Mouse (Mus musculus) midbrain, embryonic 13.5 days (tissue): Measurements from ENCODE around the gene Serpinb1b. TPM values are rescaled to one million over a fixed set of nuclear protein-coding genes. Genes with fewer than 3 reads are reported as not detected.
"Not testable (repeated sequence)": the region's sequence is repeated elsewhere in the genome, so short reads cannot be mapped to it uniquely, and the experiment has no call there.

ENCODE experiments used
- ATAC-seq: fragments of 200-750 bp; cut with Nextera tagmentation; 2 replicates; pipeline ENCODE4 v1.8.0; 2017; ENCODE audit warnings: mild to moderate bottlenecking, moderate TSS enrichment, moderate library complexity
- H3K27ac ChIP-seq: fragments of 300-500 bp; sonication (generic); 2 replicates; pipeline ENCODE4 v1.5.1; 2015; ENCODE audit warnings: inconsistent platforms, mild to moderate bottlenecking, moderate library complexity
- H3K27me3 ChIP-seq: fragments of 300-500 bp; sonication (generic); 2 replicates; pipeline ENCODE4 v1.6.1; 2015; ENCODE audit warnings: mild to moderate bottlenecking, inconsistent platforms
- H3K36me3 ChIP-seq: fragments of 300-500 bp; sonication (generic); 2 replicates; pipeline ENCODE4 v1.6.1; 2015; ENCODE audit warnings: mild to moderate bottlenecking, inconsistent platforms
- H3K4me1 ChIP-seq: fragments of 300-500 bp; sonication (generic); replicated peaks from 2 replicates; pipeline ENCODE4 v1.6.1; 2015; ENCODE audit warnings: inconsistent platforms
- H3K4me2 ChIP-seq: fragments of 300-500 bp; sonication (generic); replicated peaks from 2 replicates; pipeline ENCODE4 v1.6.1; 2015; ENCODE audit warnings: moderate library complexity, mild to moderate bottlenecking, inconsistent platforms
- H3K4me3 ChIP-seq: fragments of 300-500 bp; sonication (generic); replicated peaks from 2 replicates; pipeline ENCODE4 v1.5.1; 2015; ENCODE audit warnings: mild to moderate bottlenecking, inconsistent platforms
- H3K9ac ChIP-seq: fragments of 300-500 bp; sonication (generic); replicated peaks from 2 replicates; pipeline ENCODE4 v1.6.1; 2015; ENCODE audit warnings: mild to moderate bottlenecking, inconsistent platforms
- H3K9me3 ChIP-seq: fragments of 300-500 bp; sonication (generic); 2 replicates; pipeline ENCODE4 v1.6.1; 2016; ENCODE audit warnings: mild to moderate bottlenecking, inconsistent platforms
- whole genome bisulfite sequencing: fragments of 180-500 bp; shearing (Covaris S2); methylation state at CpG from one replicate; pipeline ENCODE4 v1.1.7; 2015; 5-methylcytosine and 5-hydroxymethylcytosine counted together
- polyA plus RNA-seq: library from polyadenylated mRNA; unstranded; fragments of >200 nt; fragmentation: Nextera tagmentation; extraction: Ambion mirVana; gene quantifications from 2 replicates; pipeline ENCODE4 v1.2.1, GENCODE M21; 2015

Serpinb1b gene
- polyA plus RNA-seq = 0.46 and 2.5 TPM in 2 replicates

GRCm38 (mm10) chr13:33078056-33078705, at the start of gene Serpinb1b:
Serpinb1b (plus strand) TSS chr13:33078575.
- Histone ChIP-seq H3K9ac (no peak within 1 kb of the TSS), H3K36me3 (no peaks in the 10 kb centered on the region), H3K4me2 (no peak within 1 kb of the TSS), H3K9me3 (no peaks in the 10 kb centered on the region), H3K27ac (no peak within 1 kb of the TSS), H3K27me3 (no peaks in the 10 kb centered on the region; the same call in 1 of the 2 replicates), H3K4me3 (no peak within 1 kb of the TSS), H3K4me1 (peaks cover 6% of the 10 kb centered on the region)
- WGBS = 35% methylated on average over 3 of the region's 3 CpGs
- peak; percentile 88 for ATAC-seq

- H3K9me3 ChIP-seq = not testable (repeated sequence)
Observed at GRCm38 (mm10) chr13:33029478-33029877, 48.9 kb upstream of the Serpinb1b start.

GRCm38 (mm10) chr13:33030281-33030680, 48.1 kb upstream of the Serpinb1b start:
- 67% methylated on average over 3 of the region's 3 CpGs for WGBS
- no peak overlapping the region for H3K9ac ChIP-seq
- H3K36me3 ChIP-seq = no peaks in the 10 kb centered on the region
- no peaks in the 10 kb centered on the region for H3K4me1 ChIP-seq
- H3K9me3 ChIP-seq = no peaks in the 10 kb centered on the region
- no peak overlapping the region for H3K4me3 ChIP-seq
- ATAC-seq = no peak
- no peaks in the 10 kb centered on the region for H3K27me3 ChIP-seq
- no peak overlapping the region for H3K4me2 ChIP-seq
- H3K27ac ChIP-seq = no peak overlapping the region

More at GRCm38 (mm10) chr13:33029478-33029877, 48.9 kb upstream of the Serpinb1b start:
- H3K36me3 ChIP-seq, H3K4me3 ChIP-seq, H3K4me1 ChIP-seq, H3K27ac ChIP-seq, ATAC-seq, H3K27me3 ChIP-seq, H3K4me2 ChIP-seq, H3K9ac ChIP-seq: not testable (repeated sequence)
- 97% methylated on average over 2 of the region's 2 CpGs for WGBS

GRCm38 (mm10) chr13:33035506-33035905, 42.9 kb upstream of the Serpinb1b start:
- no peak for ATAC-seq
- no peak overlapping the region for H3K4me2 ChIP-seq
- H3K36me3 ChIP-seq = no peaks in the 10 kb centered on the region
- 79% methylated on average over 1 of the region's 1 CpGs for WGBS
- H3K4me1 ChIP-seq = no peaks in the 10 kb centered on the region
- H3K4me3 ChIP-seq = no peak overlapping the region
- no peak overlapping the region for H3K9ac ChIP-seq
- no peaks in the 10 kb centered on the region for H3K9me3 ChIP-seq
- no peaks in the 10 kb centered on the region for H3K27me3 ChIP-seq
- H3K27ac ChIP-seq = no peak overlapping the region

GRCm38 (mm10) chr13:33043542-33043941, 34.8 kb upstream of the Serpinb1b start:
- Histone ChIP-seq H3K4me3 (no peak overlapping the region), H3K27me3 (no peaks in the 10 kb centered on the region), H3K9ac (no peak overlapping the region), H3K4me2 (no peak overlapping the region), H3K9me3 (0 out of 2 replicates have a peak, but pooled peaks cover 2% of the 10 kb centered on the region), H3K36me3 (no peaks in the 10 kb centered on the region), H3K4me1 (no peaks in the 10 kb centered on the region), H3K27ac (no peak overlapping the region)
- ATAC-seq = no peak
- 93% methylated on average over 3 of the region's 3 CpGs for WGBS

- 93% methylated on average over 2 of the region's 2 CpGs for WGBS
- ATAC-seq = no peak
Observed at GRCm38 (mm10) chr13:33047234-33047633, 31.1 kb upstream of the Serpinb1b start.

GRCm38 (mm10) chr13:33048187-33048586, 30.2 kb upstream of the Serpinb1b start:
- H3K4me1 ChIP-seq = no peaks in the 10 kb centered on the region
- H3K4me3 ChIP-seq = no peak overlapping the region
- no peak for ATAC-seq
- no peak overlapping the region for H3K9ac ChIP-seq
- no peaks in the 10 kb centered on the region for H3K36me3 ChIP-seq
- no peaks in the 10 kb centered on the region for H3K27me3 ChIP-seq
- 87% methylated on average over 4 of the region's 4 CpGs for WGBS
- H3K27ac ChIP-seq = no peak overlapping the region
- H3K4me2 ChIP-seq = no peak overlapping the region
- no peaks in the 10 kb centered on the region for H3K9me3 ChIP-seq

More at GRCm38 (mm10) chr13:33047234-33047633, 31.1 kb upstream of the Serpinb1b start:
- H3K4me3 ChIP-seq = no peak overlapping the region
- H3K36me3 ChIP-seq = no peaks in the 10 kb centered on the region
- H3K4me1 ChIP-seq = no peaks in the 10 kb centered on the region
- H3K9ac ChIP-seq = no peak overlapping the region
- H3K27ac ChIP-seq = no peak overlapping the region
- 0 out of 2 replicates have a peak, but pooled peaks cover under 1% of the 10 kb centered on the region for H3K9me3 ChIP-seq
- no peak overlapping the region for H3K4me2 ChIP-seq
- H3K27me3 ChIP-seq = no peaks in the 10 kb centered on the region

GRCm38 (mm10) chr13:33051697-33052096, 26.7 kb upstream of the Serpinb1b start:
- Histone ChIP-seq H3K27me3 (no peaks in the 10 kb centered on the region), H3K4me1 (no peaks in the 10 kb centered on the region), H3K9ac (no peak overlapping the region), H3K36me3 (no peaks in the 10 kb centered on the region), H3K9me3 (no peaks in the 10 kb centered on the region), H3K27ac (no peak overlapping the region), H3K4me3 (no peak overlapping the region), H3K4me2 (no peak overlapping the region)
- WGBS = 72% methylated on average over 3 of the region's 3 CpGs
- ATAC-seq = no peak

- WGBS = 62% methylated on average over 1 of the region's 1 CpGs
- Histone ChIP-seq H3K36me3 (no peaks in the 10 kb centered on the region), H3K27ac (no peak overlapping the region), H3K4me3 (no peak overlapping the region), H3K27me3 (no peaks in the 10 kb centered on the region), H3K9ac (no peak overlapping the region), H3K9me3 (no peaks in the 10 kb centered on the region), H3K4me2 (no peak overlapping the region), H3K4me1 (no peaks in the 10 kb centered on the region)
- ATAC-seq = no peak
Observed at GRCm38 (mm10) chr13:33063048-33063447, 15.3 kb upstream of the Serpinb1b start.

GRCm38 (mm10) chr13:33067387-33067977, 10.9 kb upstream of the Serpinb1b start:
- peaks cover 6% of the 10 kb centered on the region; the same call in 1 of the 2 replicates for H3K9me3 ChIP-seq
- ATAC-seq = no peak
- no peaks in the 10 kb centered on the region for H3K27me3 ChIP-seq
- H3K4me1 ChIP-seq = no peaks in the 10 kb centered on the region
- H3K4me3 ChIP-seq = no peak overlapping the region
- H3K9ac ChIP-seq = no peak overlapping the region
- 69% methylated on average over 1 of the region's 1 CpGs for WGBS
- no peaks in the 10 kb centered on the region for H3K36me3 ChIP-seq
- no peak overlapping the region for H3K27ac ChIP-seq
- H3K4me2 ChIP-seq = no peak overlapping the region

GRCm38 (mm10) chr13:33068164-33068563, 10.2 kb upstream of the Serpinb1b start:
- H3K4me3 ChIP-seq = no peak overlapping the region
- H3K27me3 ChIP-seq = no peaks in the 10 kb centered on the region
- no peak for ATAC-seq
- no peak overlapping the region for H3K27ac ChIP-seq
- H3K4me2 ChIP-seq = no peak overlapping the region
- WGBS = 93% methylated on average over 3 of the region's 3 CpGs
- no peak overlapping the region for H3K9ac ChIP-seq
- H3K9me3 ChIP-seq = peaks cover 6% of the 10 kb centered on the region; the same call in 1 of the 2 replicates
- no peaks in the 10 kb centered on the region for H3K4me1 ChIP-seq
- no peaks in the 10 kb centered on the region for H3K36me3 ChIP-seq

GRCm38 (mm10) chr13:33071776-33072175, 6.6 kb upstream of the Serpinb1b start:
- WGBS = 87% methylated on average over 5 of the region's 5 CpGs
- H3K4me1 ChIP-seq = no peaks in the 10 kb centered on the region
- H3K9me3 ChIP-seq = peaks cover 6% of the 10 kb centered on the region; the same call in 1 of the 2 replicates
- no peaks in the 10 kb centered on the region; the same call in 1 of the 2 replicates for H3K27me3 ChIP-seq
- ATAC-seq = no peak
- H3K9ac ChIP-seq = no peak overlapping the region
- no peak overlapping the region for H3K4me2 ChIP-seq
- no peak overlapping the region for H3K4me3 ChIP-seq
- no peaks in the 10 kb centered on the region for H3K36me3 ChIP-seq
- no peak overlapping the region for H3K27ac ChIP-seq
